Mouse (Mus musculus) adrenal gland, postnatal 36 days (tissue): ENCODE measurements at regions not wholly inside any gene's neighbourhood (a gene's known extent, or its start where the extent isn't known, plus 50 kb on each side); places are given as distances from the start of the nearest gene placed in this dataset.
A peak's percentile ranks its signal among the peaks of the same experiment; 100 is the strongest.

Experiments used
- DNase-seq, 2 experiments: peaks; one replicate each; pipeline ENCODE4 v3.0.0; 2021; ENCODE audit warnings: mixed read lengths in 1 of 2

- DNase-seq = peak in 1 of 2 experiments; percentile 1
Measured at GRCm38 (mm10) chrX:45340661-45341060, 250.0 kb downstream of the Prr32 start.
